Mouse (Mus musculus): ENCODE measurements around the gene Slc16a5. TPM values are rescaled to one million over a fixed set of nuclear protein-coding genes. Genes with fewer than 3 reads are reported as not detected.
"Not testable (repeated sequence)": the region's sequence is repeated elsewhere in the genome, so short reads cannot be mapped to it uniquely, and the experiment has no call there.

Slc16a5 gene
- polyA plus RNA-seq, 1 experiment from 2014 or later = 0.20 TPM

- Histone ChIP-seq H3K9me3 (no peaks in the 10 kb centered on the region), H3K4me2 (replicated peaks) (no peak overlapping the region), H3K9ac (replicated peaks) (no peak overlapping the region), H3K27me3 (no peaks in the 10 kb centered on the region), H3K4me1 (no peaks in the 10 kb centered on the region; the same call in 1 of the 2 replicates), H3K4me3 (no peak overlapping the region), H3K27ac (replicated peaks) (no peak overlapping the region), H3K36me3 (no peaks in the 10 kb centered on the region)
- 93% methylated on average over 7 of the region's 7 CpGs for WGBS
- no peak for ATAC-seq (ENCODE audit: low FRiP score, low read depth)
These were observed 12.1 kb upstream of the Slc16a5 start for GRCm38 (mm10) chr11:115450176-115450575.

GRCm38 (mm10) chr11:115451781-115452241, 10.5 kb upstream of the Slc16a5 start:
- Histone ChIP-seq H3K4me1 (no peaks in the 10 kb centered on the region; the same call in 1 of the 2 replicates), H3K9ac (replicated peaks) (no peak overlapping the region), H3K27ac (replicated peaks) (no peak overlapping the region), H3K4me3 (no peak overlapping the region), H3K4me2 (replicated peaks) (no peak overlapping the region), H3K9me3 (no peaks in the 10 kb centered on the region), H3K36me3 (no peaks in the 10 kb centered on the region), H3K27me3 (no peaks in the 10 kb centered on the region)
- no peak for ATAC-seq (ENCODE audit: low FRiP score, low read depth)
- WGBS = 87% methylated on average over 8 of the region's 8 CpGs

GRCm38 (mm10) chr11:115452281-115452860, 9.9 kb upstream of the Slc16a5 start:
- 83% methylated on average over 7 of the region's 7 CpGs for WGBS
- Histone ChIP-seq H3K36me3 (no peaks in the 10 kb centered on the region), H3K4me3 (no peak overlapping the region), H3K27me3 (no peaks in the 10 kb centered on the region), H3K4me1 (no peaks in the 10 kb centered on the region; the same call in 1 of the 2 replicates), H3K4me2 (replicated peaks) (no peak overlapping the region), H3K9ac (replicated peaks) (no peak overlapping the region), H3K9me3 (no peaks in the 10 kb centered on the region), H3K27ac (replicated peaks) (no peak overlapping the region)
- no peak for ATAC-seq (ENCODE audit: low FRiP score, low read depth)

- H3K9me3 ChIP-seq = no peaks in the 10 kb centered on the region
- no peaks in the 10 kb centered on the region for H3K36me3 ChIP-seq
- WGBS = 76% methylated on average over 4 of the region's 4 CpGs
- H3K27me3 ChIP-seq = no peaks in the 10 kb centered on the region
- no peak overlapping the region for H3K4me2 ChIP-seq (replicated peaks)
- no peak overlapping the region for H3K9ac ChIP-seq (replicated peaks)
- no peak overlapping the region for H3K27ac ChIP-seq (replicated peaks)
- H3K4me3 ChIP-seq = no peak overlapping the region
- ATAC-seq (ENCODE audit: low FRiP score, low read depth) = no peak
- no peaks in the 10 kb centered on the region; the same call in 1 of the 2 replicates for H3K4me1 ChIP-seq
These were observed 9.0 kb upstream of the Slc16a5 start for GRCm38 (mm10) chr11:115453306-115453705.

- H3K36me3 ChIP-seq; H3K4me3 ChIP-seq; H3K27me3 ChIP-seq; H3K4me1 ChIP-seq; ATAC-seq (ENCODE audit: low FRiP score, low read depth); H3K27ac ChIP-seq (replicated peaks); H3K9ac ChIP-seq (replicated peaks); H3K4me2 ChIP-seq (replicated peaks); H3K9me3 ChIP-seq: not testable (repeated sequence)
- 84% methylated on average over 6 of the region's 6 CpGs for WGBS
These were observed 7.5 kb upstream of the Slc16a5 start for GRCm38 (mm10) chr11:115454822-115455221.

GRCm38 (mm10) chr11:115455619-115456018, 6.7 kb upstream of the Slc16a5 start:
- H3K9me3 ChIP-seq = no peaks in the 10 kb centered on the region
- no peak overlapping the region for H3K9ac ChIP-seq (replicated peaks)
- H3K4me1 ChIP-seq = no peaks in the 10 kb centered on the region
- 84% methylated on average over 15 of the region's 15 CpGs for WGBS
- no peak overlapping the region for H3K4me3 ChIP-seq
- H3K27me3 ChIP-seq = no peaks in the 10 kb centered on the region
- H3K36me3 ChIP-seq = no peaks in the 10 kb centered on the region
- no peak for ATAC-seq (ENCODE audit: low FRiP score, low read depth)
- no peak overlapping the region for H3K4me2 ChIP-seq (replicated peaks)
- H3K27ac ChIP-seq (replicated peaks) = no peak overlapping the region

GRCm38 (mm10) chr11:115456182-115456581, 6.1 kb upstream of the Slc16a5 start:
- no peak for ATAC-seq (ENCODE audit: low FRiP score, low read depth)
- no peak overlapping the region for H3K4me2 ChIP-seq (replicated peaks)
- H3K36me3 ChIP-seq = no peaks in the 10 kb centered on the region
- H3K9ac ChIP-seq (replicated peaks) = no peak overlapping the region
- no peak overlapping the region for H3K27ac ChIP-seq (replicated peaks)
- no peaks in the 10 kb centered on the region for H3K27me3 ChIP-seq
- WGBS = 93% methylated on average over 4 of the region's 5 CpGs
- no peaks in the 10 kb centered on the region for H3K9me3 ChIP-seq
- no peak overlapping the region for H3K4me3 ChIP-seq
- no peaks in the 10 kb centered on the region for H3K4me1 ChIP-seq

- Histone ChIP-seq H3K9me3 (no peaks in the 10 kb centered on the region), H3K27ac (replicated peaks) (no peak overlapping the region), H3K4me2 (replicated peaks) (no peak overlapping the region), H3K9ac (replicated peaks) (no peak overlapping the region), H3K36me3 (no peaks in the 10 kb centered on the region), H3K27me3 (no peaks in the 10 kb centered on the region; the same call in 1 of the 2 replicates), H3K4me3 (no peak overlapping the region), H3K4me1 (no peaks in the 10 kb centered on the region)
- no peak for ATAC-seq (ENCODE audit: low FRiP score, low read depth)
- WGBS = 42% methylated on average over 6 of the region's 6 CpGs
These were observed 4.9 kb upstream of the Slc16a5 start for GRCm38 (mm10) chr11:115457405-115457804.

- H3K27ac ChIP-seq (replicated peaks) = no peak overlapping the region
- no peak for ATAC-seq (ENCODE audit: low FRiP score, low read depth)
- no peaks in the 10 kb centered on the region for H3K36me3 ChIP-seq
- H3K27me3 ChIP-seq = no peaks in the 10 kb centered on the region; the same call in 1 of the 2 replicates
- no peak overlapping the region for H3K4me2 ChIP-seq (replicated peaks)
- no peak overlapping the region for H3K9ac ChIP-seq (replicated peaks)
- 18% methylated on average over 8 of the region's 8 CpGs for WGBS
- H3K4me1 ChIP-seq = no peaks in the 10 kb centered on the region
- H3K4me3 ChIP-seq = no peak overlapping the region
- H3K9me3 ChIP-seq = no peaks in the 10 kb centered on the region
These were observed 1.3 kb upstream of the Slc16a5 start for GRCm38 (mm10) chr11:115460976-115461375.

- Histone ChIP-seq H3K4me3 (no peak overlapping the region), H3K9ac (replicated peaks) (no peak overlapping the region), H3K4me1 (no peaks in the 10 kb centered on the region), H3K27me3 (no peaks in the 10 kb centered on the region; the same call in 1 of the 2 replicates), H3K9me3 (no peaks in the 10 kb centered on the region), H3K27ac (replicated peaks) (no peak overlapping the region), H3K4me2 (replicated peaks) (no peak overlapping the region), H3K36me3 (no peaks in the 10 kb centered on the region)
- no peak for ATAC-seq (ENCODE audit: low FRiP score, low read depth)
- WGBS = 80% methylated on average over 5 of the region's 5 CpGs
These were observed 430 bp upstream of the Slc16a5 start for GRCm38 (mm10) chr11:115461846-115462242.

- Histone ChIP-seq H3K27ac (replicated peaks) (no peak overlapping the region), H3K9me3 (no peaks in the 10 kb centered on the region), H3K27me3 (no peaks in the 10 kb centered on the region; the same call in 1 of the 2 replicates), H3K36me3 (no peaks in the 10 kb centered on the region), H3K4me3 (no peak overlapping the region), H3K4me1 (no peaks in the 10 kb centered on the region; the same call in 1 of the 2 replicates), H3K9ac (replicated peaks) (no peak overlapping the region), H3K4me2 (replicated peaks) (no peak overlapping the region)
- WGBS = 77% methylated on average over 11 of the region's 11 CpGs
- ATAC-seq (ENCODE audit: low FRiP score, low read depth) = no peak
These were observed 1.1 kb downstream of the Slc16a5 start for GRCm38 (mm10) chr11:115463397-115463796.

GRCm38 (mm10) chr11:115464851-115465250, 2.6 kb downstream of the Slc16a5 start:
- no peak overlapping the region for H3K4me3 ChIP-seq
- H3K9ac ChIP-seq (replicated peaks) = no peak overlapping the region
- ATAC-seq (ENCODE audit: low FRiP score, low read depth) = no peak
- H3K4me1 ChIP-seq = no peaks in the 10 kb centered on the region; the same call in 1 of the 2 replicates
- no peak overlapping the region for H3K27ac ChIP-seq (replicated peaks)
- no peaks in the 10 kb centered on the region for H3K36me3 ChIP-seq
- no peaks in the 10 kb centered on the region for H3K9me3 ChIP-seq
- WGBS = 88% methylated on average over 8 of the region's 8 CpGs
- no peak overlapping the region for H3K4me2 ChIP-seq (replicated peaks)
- H3K27me3 ChIP-seq = no peaks in the 10 kb centered on the region; the same call in 1 of the 2 replicates
